Mouse (Mus musculus) testis, adult 2 months (tissue): Measurements from ENCODE around the gene Reep6.

Experiments used
- CTCF ChIP-seq: fragments of 200-500 bp; IDR thresholded peaks from 2 replicates; pipeline ENCODE4 v1.5.1; 2012; ENCODE audit warnings: low read depth, mild to moderate bottlenecking, inconsistent platforms, low read length, moderate library complexity; ENCODE audit not compliant: control insufficient read depth, insufficient read depth, insufficient replicate concordance
- POLR2A ChIP-seq: fragments of 200-500 bp; IDR thresholded peaks from 2 replicates; pipeline ENCODE4 v1.6.1; 2012; ENCODE audit warnings: low read depth, mild to moderate bottlenecking, inconsistent platforms, low read length, moderate library complexity; ENCODE audit not compliant: control insufficient read depth

- TF ChIP-seq CTCF: no peak
- no peak for TF ChIP-seq POLR2A
These were observed 11.9 kb downstream of the Reep6 start for GRCm38 (mm10) chr10:80341491-80342304.
